Mouse (Mus musculus) limb, embryonic 12.5 days (tissue): ENCODE measurements around the gene Cemip. TPM values are rescaled to one million over a fixed set of nuclear protein-coding genes. Genes with fewer than 3 reads are reported as not detected.

Source experiments
- ATAC-seq: fragments of 200-750 bp; cut with Nextera tagmentation; 2 replicates; pipeline ENCODE4 v1.8.0; 2017; ENCODE audit warnings: low read depth, moderate TSS enrichment; ENCODE audit not compliant: insufficient number of reproducible peaks, insufficient read depth, low FRiP score, low TSS enrichment
- H3K27ac ChIP-seq: fragments of 300-500 bp; sonication (generic); 2 replicates; pipeline ENCODE4 v1.5.1; 2016; ENCODE audit warnings: mild to moderate bottlenecking, moderate library complexity
- H3K27me3 ChIP-seq: fragments of 300-500 bp; sonication (generic); 2 replicates; pipeline ENCODE4 v1.6.1; 2016; ENCODE audit warnings: mild to moderate bottlenecking, moderate library complexity
- H3K36me3 ChIP-seq: fragments of 300-500 bp; sonication (generic); 2 replicates; pipeline ENCODE4 v1.6.1; 2016; ENCODE audit warnings: mild to moderate bottlenecking, moderate library complexity
- H3K4me1 ChIP-seq: fragments of 300-500 bp; sonication (generic); replicated peaks from 2 replicates; pipeline ENCODE4 v1.6.1; 2016
- H3K4me2 ChIP-seq: fragments of 300-500 bp; sonication (generic); 2 replicates; pipeline ENCODE4 v1.6.1; 2016; ENCODE audit warnings: mild to moderate bottlenecking, moderate library complexity
- H3K4me3 ChIP-seq: fragments of 300-500 bp; sonication (generic); replicated peaks from 2 replicates; pipeline ENCODE4 v1.5.1; 2016; ENCODE audit warnings: mild to moderate bottlenecking
- H3K9ac ChIP-seq: fragments of 300-500 bp; sonication (generic); replicated peaks from 2 replicates; pipeline ENCODE4 v1.6.1; 2016; ENCODE audit warnings: mild to moderate bottlenecking, moderate library complexity
- H3K9me3 ChIP-seq: fragments of 300-500 bp; sonication (generic); 2 replicates; pipeline ENCODE4 v1.6.1; 2016; ENCODE audit warnings: mild to moderate bottlenecking, moderate library complexity
- WGBS: fragments of 180-500 bp; shearing (Covaris S2); methylation state at CpG from one replicate; pipeline ENCODE4 v1.1.7; 2016; 5-methylcytosine and 5-hydroxymethylcytosine counted together
- polyA plus RNA-seq: library from polyadenylated mRNA; unstranded; fragments of >200 nt; fragmentation: Nextera tagmentation; extraction: Ambion mirVana; gene quantifications from 2 replicates; pipeline ENCODE4 v1.2.1, GENCODE M21; 2016

Gene Cemip
- polyA plus RNA-seq, 1 experiment from 2014 or later: 0.05 TPM

DNA sequence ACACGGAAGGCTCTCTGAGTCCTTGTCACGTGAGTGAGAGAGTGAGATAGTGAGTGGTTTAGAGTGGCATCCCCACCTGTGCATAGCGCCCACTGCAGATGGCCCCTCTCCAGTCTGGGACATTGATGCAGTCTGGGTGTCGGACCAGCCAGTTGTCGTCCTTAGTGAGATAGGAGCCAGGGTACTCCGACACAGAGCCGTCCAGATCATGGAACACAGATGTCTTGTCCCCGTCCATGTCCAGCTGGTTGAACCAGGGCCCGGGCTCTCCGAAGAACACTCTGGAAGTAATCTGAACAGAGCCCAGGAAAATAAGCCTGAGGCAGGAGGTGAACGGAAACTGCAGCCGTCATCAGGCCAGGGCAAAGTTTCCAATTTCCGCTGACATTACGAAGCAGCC is 135.0 kb downstream of the Cemip start:
- no peaks in the 10 kb centered on the region for H3K27me3 ChIP-seq
- 79% methylated on average over 14 of the region's 14 CpGs for WGBS
- no peak overlapping the region for H3K27ac ChIP-seq
- no peaks in the 10 kb centered on the region for H3K36me3 ChIP-seq
- no peak for ATAC-seq
- no peak overlapping the region for H3K4me2 ChIP-seq
- no peaks in the 10 kb centered on the region for H3K4me1 ChIP-seq
- 0 out of 2 replicates have a peak, but pooled peaks cover 2% of the 10 kb centered on the region for H3K9me3 ChIP-seq
- no peak overlapping the region for H3K4me3 ChIP-seq
- H3K9ac ChIP-seq: no peak overlapping the region

DNA sequence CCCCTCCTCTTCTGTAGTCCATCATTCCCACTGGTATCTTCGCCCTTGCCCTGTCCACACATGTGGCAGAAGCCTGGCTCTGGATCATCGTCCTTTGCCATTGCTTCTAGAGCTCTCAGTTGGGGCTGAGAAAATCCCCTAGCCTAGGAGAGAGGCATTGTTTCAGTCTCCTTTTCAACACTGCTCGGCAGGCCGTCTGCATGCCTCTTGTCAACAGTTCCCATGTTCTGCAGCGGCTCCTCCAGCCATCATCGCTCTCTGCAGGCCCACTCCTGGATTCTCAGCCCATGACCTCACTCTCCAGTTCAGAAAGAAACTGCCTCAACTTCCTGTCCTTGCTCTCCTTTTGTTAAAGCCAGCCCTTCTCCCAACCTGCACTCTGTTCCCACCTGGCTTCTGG is 136.6 kb downstream of the Cemip start:
- Histone ChIP-seq H3K27me3 (no peaks in the 10 kb centered on the region), H3K27ac (no peak overlapping the region), H3K4me3 (no peak overlapping the region), H3K4me1 (no peaks in the 10 kb centered on the region), H3K9me3 (0 out of 2 replicates have a peak, but pooled peaks cover 2% of the 10 kb centered on the region), H3K9ac (no peak overlapping the region), H3K4me2 (no peak overlapping the region), H3K36me3 (no peaks in the 10 kb centered on the region)
- WGBS: 84% methylated on average over 6 of the region's 6 CpGs
- no peak for ATAC-seq

DNA sequence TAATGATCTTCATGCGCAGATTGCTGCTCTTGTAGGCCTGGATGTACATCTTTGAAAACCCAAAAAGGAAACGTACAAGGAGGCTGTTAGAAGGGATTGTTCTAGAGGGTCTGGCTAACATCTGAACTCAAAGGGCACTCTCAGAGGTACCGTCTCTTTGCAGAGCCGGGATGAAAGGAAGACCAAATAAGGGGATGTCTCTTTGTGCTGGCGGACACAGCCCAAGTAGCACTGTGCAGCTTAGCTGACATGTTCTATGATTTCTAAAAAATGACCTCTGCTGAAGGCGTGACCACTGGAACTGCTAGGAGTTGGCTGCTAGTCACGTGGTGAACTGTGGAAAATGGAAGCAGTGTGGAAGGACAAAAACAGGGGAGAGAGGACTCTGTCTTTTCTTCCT is 137.6 kb downstream of the Cemip start:
- Histone ChIP-seq H3K27me3 (no peaks in the 10 kb centered on the region), H3K9ac (no peak overlapping the region), H3K4me1 (no peaks in the 10 kb centered on the region), H3K4me2 (no peak overlapping the region), H3K36me3 (no peaks in the 10 kb centered on the region), H3K9me3 (0 out of 2 replicates have a peak, but pooled peaks cover 2% of the 10 kb centered on the region), H3K4me3 (no peak overlapping the region), H3K27ac (no peak overlapping the region)
- WGBS: 56% methylated on average over 7 of the region's 7 CpGs
- no peak for ATAC-seq

DNA sequence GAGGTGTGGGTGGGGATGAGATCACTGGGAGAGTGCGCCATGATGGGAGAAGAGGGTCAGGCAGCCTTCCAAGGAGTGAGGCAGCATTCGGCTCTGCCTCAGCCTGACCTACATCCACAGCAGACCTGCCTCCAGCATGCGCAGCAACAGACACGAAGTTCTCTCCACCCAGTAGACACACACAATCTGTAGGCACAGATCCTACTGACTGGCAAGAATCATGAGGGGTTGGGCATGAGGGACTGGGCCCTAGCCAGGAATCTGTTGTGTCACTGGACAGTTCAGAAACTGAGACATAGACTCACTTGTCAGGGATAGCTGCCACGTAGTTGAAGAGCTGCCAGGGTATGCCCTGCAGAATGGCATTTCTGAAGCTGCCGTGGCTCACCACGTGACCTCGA is 144.6 kb downstream of the Cemip start:
- Histone ChIP-seq H3K4me2 (no peak overlapping the region), H3K4me1 (no peaks in the 10 kb centered on the region), H3K27me3 (no peaks in the 10 kb centered on the region), H3K4me3 (no peak overlapping the region), H3K27ac (no peak overlapping the region), H3K9ac (no peak overlapping the region), H3K36me3 (no peaks in the 10 kb centered on the region), H3K9me3 (no peaks in the 10 kb centered on the region)
- ATAC-seq: no peak
- WGBS: 84% methylated on average over 8 of the region's 8 CpGs

DNA sequence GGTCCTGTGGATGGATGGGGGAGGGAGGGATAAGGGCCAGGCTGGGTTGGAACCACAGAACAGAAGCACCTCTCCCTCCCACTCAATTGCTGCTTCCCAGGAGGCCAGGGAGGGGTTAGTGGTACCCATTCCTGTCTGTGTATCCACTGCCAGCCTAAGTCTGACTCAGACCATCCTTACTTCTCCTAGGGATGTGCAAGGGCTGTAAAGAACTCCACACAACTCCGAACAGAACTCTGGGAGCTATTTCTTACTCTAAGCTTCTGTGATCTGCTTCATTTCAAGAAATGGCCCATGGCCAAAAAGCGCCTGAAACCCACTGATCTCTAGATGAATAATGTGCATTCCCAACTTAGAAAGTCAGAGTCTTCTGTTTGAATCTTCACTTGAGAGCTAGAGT is 146.2 kb downstream of the Cemip start:
- H3K4me1 ChIP-seq: no peaks in the 10 kb centered on the region
- no peaks in the 10 kb centered on the region for H3K36me3 ChIP-seq
- no peak overlapping the region for H3K9ac ChIP-seq
- H3K27me3 ChIP-seq: no peaks in the 10 kb centered on the region
- H3K27ac ChIP-seq: no peak overlapping the region
- WGBS: 78% methylated on average over 2 of the region's 2 CpGs
- H3K4me2 ChIP-seq: no peak overlapping the region
- H3K9me3 ChIP-seq: no peaks in the 10 kb centered on the region
- H3K4me3 ChIP-seq: no peak overlapping the region
- no peak for ATAC-seq

DNA sequence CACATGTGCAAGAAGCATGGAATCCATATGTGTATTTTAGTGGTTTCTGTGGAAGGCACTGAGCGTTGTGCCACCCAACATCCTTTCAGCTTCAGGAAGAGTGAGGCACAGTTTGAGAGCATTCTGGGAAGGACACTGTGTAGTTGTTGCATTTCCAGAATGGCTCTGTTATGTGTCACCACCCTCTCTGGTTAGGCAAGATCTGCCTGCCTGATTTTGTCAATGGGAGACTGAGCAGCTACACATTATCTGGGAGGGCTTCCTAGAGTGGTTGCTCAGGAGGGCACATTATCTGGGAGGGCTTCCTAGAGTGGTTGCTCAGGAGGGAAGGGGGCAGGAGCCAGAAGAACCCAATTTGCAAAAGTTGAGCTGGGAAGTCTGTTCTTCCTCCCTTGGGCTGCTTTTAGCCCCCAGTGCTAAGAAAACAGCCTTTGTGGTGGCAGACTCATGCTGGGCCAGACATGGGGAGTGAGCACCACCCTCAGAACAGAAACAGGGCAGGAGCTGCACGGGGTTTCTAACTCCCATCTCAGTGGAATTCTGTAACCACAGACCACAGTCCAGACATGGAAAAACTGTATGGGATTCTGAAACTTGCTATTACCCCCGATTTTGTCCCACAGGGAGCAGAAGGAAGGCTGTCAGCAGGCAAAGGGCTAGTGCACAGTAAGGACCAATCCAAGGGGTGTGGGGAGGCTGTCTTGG is 147.1 kb downstream of the Cemip start:
- H3K36me3 ChIP-seq: no peaks in the 10 kb centered on the region
- H3K27ac ChIP-seq: no peak overlapping the region
- no peak overlapping the region for H3K4me3 ChIP-seq
- ATAC-seq: no peak
- WGBS: 65% methylated on average over 3 of the region's 3 CpGs
- no peak overlapping the region for H3K4me2 ChIP-seq
- no peaks in the 10 kb centered on the region for H3K4me1 ChIP-seq
- H3K9me3 ChIP-seq: no peaks in the 10 kb centered on the region
- H3K9ac ChIP-seq: no peak overlapping the region
- no peaks in the 10 kb centered on the region for H3K27me3 ChIP-seq

DNA sequence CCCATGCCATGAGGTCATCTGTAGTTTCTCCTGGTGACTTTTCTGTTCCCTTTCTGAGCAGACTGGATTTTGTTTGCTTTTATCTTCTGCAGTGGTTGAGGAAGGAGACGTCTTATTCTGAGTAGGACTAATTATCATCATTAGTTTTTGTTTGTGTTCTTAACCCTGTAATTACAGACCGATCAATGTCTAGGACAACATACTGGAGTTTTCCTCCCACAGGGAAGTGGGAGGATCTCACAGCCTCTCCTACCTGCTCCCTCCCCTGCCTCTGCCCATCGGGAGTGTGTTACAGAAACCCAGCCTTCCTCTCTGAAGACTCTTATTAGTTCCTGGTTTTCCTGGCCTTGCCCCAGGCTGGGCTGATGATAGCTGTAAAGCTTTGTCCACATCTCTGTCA is 164.7 kb downstream of the Cemip start:
- Histone ChIP-seq H3K36me3 (no peaks in the 10 kb centered on the region), H3K27ac (no peak overlapping the region), H3K4me2 (no peak overlapping the region), H3K9ac (no peak overlapping the region), H3K4me3 (no peak overlapping the region), H3K4me1 (no peaks in the 10 kb centered on the region), H3K9me3 (no peaks in the 10 kb centered on the region), H3K27me3 (no peaks in the 10 kb centered on the region; the same call in 1 of the 2 replicates)
- ATAC-seq: no peak
- 45% methylated on average over 3 of the region's 3 CpGs for WGBS

DNA sequence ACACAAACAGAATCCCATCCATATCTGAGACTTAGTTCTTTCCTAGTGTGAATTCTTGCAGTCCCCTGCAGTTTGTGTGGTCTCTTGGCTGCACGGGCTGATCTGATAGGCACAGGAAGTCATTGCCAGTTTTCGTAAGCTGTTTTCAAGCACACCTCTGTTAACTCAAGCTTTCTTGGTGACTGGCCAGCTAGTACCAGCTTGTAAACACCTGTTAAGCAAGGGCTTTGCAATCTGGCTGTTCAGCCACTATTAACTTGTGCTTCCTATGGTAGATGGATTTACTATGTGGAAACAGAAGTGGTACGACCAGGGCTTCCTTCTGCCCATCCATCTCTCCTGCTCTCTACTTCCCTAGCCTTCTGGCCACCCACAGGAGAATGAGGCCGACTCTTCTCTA is 166.1 kb downstream of the Cemip start:
- Histone ChIP-seq H3K4me1 (no peaks in the 10 kb centered on the region), H3K4me2 (no peak overlapping the region), H3K9me3 (no peaks in the 10 kb centered on the region), H3K36me3 (no peaks in the 10 kb centered on the region), H3K27me3 (no peaks in the 10 kb centered on the region; the same call in 1 of the 2 replicates), H3K4me3 (no peak overlapping the region), H3K9ac (no peak overlapping the region), H3K27ac (no peak overlapping the region)
- no peak for ATAC-seq
- WGBS: 69% methylated on average over 4 of the region's 4 CpGs

DNA sequence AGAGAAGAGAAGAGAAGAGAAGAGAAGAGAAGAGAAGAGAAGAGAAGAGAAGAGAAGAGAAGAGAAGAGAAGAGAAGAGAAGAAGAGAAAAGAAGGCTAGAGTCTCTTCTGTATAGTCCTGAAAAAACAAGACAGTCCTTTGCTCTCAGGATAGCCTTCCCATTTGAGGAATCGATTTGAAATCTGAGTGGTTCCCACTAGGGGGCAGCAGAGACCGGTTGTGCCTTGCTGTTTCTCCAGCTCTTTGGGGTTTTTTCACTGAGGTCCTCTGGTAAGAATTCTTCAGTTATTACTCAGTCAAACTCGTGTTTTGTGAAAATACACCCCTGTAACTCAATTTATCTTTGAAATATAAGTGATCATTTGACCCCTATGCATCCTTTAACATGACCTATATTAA is 171.7 kb downstream of the Cemip start:
- no peak for ATAC-seq
- 1% methylated on average over 3 of the region's 3 CpGs for WGBS
- Histone ChIP-seq H3K4me3 (no peak overlapping the region), H3K4me1 (no peaks in the 10 kb centered on the region), H3K9me3 (no peaks in the 10 kb centered on the region), H3K36me3 (no peaks in the 10 kb centered on the region), H3K27me3 (no peaks in the 10 kb centered on the region; the same call in 1 of the 2 replicates), H3K9ac (no peak overlapping the region), H3K27ac (no peak overlapping the region), H3K4me2 (no peak overlapping the region)

DNA sequence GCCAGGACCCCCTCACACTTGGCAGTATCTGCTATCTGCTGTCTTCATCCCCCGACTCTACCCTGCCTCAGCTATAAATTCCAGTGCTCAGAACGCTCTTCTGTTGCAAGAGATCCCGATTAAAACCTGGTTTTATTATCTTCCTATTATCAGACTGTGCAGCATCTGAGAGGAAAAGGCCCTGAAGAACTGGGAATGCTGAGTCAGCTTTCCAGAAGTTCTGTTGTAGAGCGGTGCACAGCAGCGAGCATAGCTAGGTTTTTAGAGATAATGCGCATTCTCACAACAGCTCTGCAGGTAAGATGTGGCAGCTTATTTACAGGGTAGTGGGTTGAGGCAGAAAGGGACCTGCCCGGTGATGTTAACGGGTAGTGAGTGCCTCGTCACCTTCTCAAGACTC is 172.3 kb downstream of the Cemip start:
- WGBS: 78% methylated on average over 9 of the region's 9 CpGs
- Histone ChIP-seq H3K4me3 (no peak overlapping the region), H3K27ac (no peak overlapping the region), H3K4me1 (no peaks in the 10 kb centered on the region), H3K9me3 (no peaks in the 10 kb centered on the region), H3K9ac (no peak overlapping the region), H3K4me2 (no peak overlapping the region), H3K27me3 (no peaks in the 10 kb centered on the region; the same call in 1 of the 2 replicates), H3K36me3 (no peaks in the 10 kb centered on the region)
- ATAC-seq: no peak

DNA sequence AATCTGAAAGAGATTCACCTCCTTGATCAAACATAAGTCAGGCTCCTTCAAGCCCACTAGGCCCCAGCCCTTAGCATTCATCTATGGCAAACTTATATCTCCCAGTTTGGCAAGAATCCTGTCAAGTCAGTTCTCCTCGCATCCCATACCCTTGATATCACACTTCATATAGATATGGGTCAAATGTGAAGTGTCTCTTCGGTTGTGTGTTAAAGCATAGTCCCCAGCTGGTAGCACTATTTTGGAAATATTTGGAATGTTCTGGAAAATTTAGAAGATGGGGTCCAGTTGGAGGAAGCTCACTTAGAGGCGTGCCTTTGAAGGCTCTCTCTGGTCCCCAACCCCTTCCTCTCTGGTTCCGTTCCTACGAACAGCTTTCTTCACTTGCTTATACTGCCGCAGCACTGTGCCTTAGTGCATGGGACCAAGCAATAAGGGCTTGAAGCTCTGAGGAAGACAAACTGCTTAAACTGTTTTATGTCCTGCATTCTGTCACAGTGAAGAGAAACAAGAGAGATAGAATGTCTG is 172.8 kb downstream of the Cemip start:
- H3K27ac ChIP-seq: no peak overlapping the region
- H3K36me3 ChIP-seq: no peaks in the 10 kb centered on the region
- no peaks in the 10 kb centered on the region; the same call in 1 of the 2 replicates for H3K27me3 ChIP-seq
- H3K4me2 ChIP-seq: no peak overlapping the region
- WGBS: 89% methylated on average over 6 of the region's 6 CpGs
- no peak for ATAC-seq
- H3K4me3 ChIP-seq: no peak overlapping the region
- no peaks in the 10 kb centered on the region for H3K4me1 ChIP-seq
- no peak overlapping the region for H3K9ac ChIP-seq
- no peaks in the 10 kb centered on the region for H3K9me3 ChIP-seq

DNA sequence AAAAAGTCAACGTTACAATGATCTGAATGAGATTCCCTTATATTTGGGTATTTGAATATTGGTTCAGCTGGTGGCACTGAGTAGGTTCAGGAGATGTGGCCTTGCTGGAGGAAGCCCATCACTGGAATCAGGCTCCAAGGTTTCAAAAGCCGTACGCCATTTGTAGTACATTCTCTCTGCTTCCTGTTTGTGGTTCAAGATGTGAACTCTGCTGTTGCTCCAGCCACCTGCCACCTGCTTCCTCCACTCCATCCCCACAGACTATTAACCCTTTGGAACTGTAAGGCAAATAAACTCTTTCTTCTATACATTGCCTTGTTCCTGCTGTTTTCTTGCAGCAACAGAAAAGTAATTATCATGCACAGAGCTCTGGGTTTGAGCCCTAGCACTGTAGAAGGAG is 174.4 kb downstream of the Cemip start:
- 78% methylated on average over 3 of the region's 3 CpGs for WGBS
- no peak overlapping the region for H3K27ac ChIP-seq
- no peaks in the 10 kb centered on the region for H3K36me3 ChIP-seq
- no peak overlapping the region for H3K4me2 ChIP-seq
- H3K9me3 ChIP-seq: no peaks in the 10 kb centered on the region
- no peak overlapping the region for H3K9ac ChIP-seq
- no peak for ATAC-seq
- no peak overlapping the region for H3K4me3 ChIP-seq
- H3K27me3 ChIP-seq: no peaks in the 10 kb centered on the region
- no peaks in the 10 kb centered on the region for H3K4me1 ChIP-seq
